Mouse (Mus musculus) hindbrain, embryonic 13.5 days (tissue): ENCODE measurements around the gene Ift74. TPM values are rescaled to one million over a fixed set of nuclear protein-coding genes. Genes with fewer than 3 reads are reported as not detected.
"Not testable (repeated sequence)": the region's sequence is repeated elsewhere in the genome, so short reads cannot be mapped to it uniquely, and the experiment has no call there.

Experiments used
- ATAC-seq: fragments of 200-750 bp; cut with Nextera tagmentation; 2 replicates; pipeline ENCODE4 v1.8.0; 2017; ENCODE audit warnings: moderate TSS enrichment; ENCODE audit not compliant: low FRiP score
- H3K27ac ChIP-seq: fragments of 300-500 bp; sonication (generic); 2 replicates; pipeline ENCODE4 v1.5.1; 2015; ENCODE audit warnings: inconsistent platforms, mild to moderate bottlenecking, moderate library complexity
- H3K27me3 ChIP-seq: fragments of 300-500 bp; sonication (generic); 2 replicates; pipeline ENCODE4 v1.6.1; 2015; ENCODE audit warnings: mild to moderate bottlenecking, inconsistent platforms
- H3K36me3 ChIP-seq: fragments of 300-500 bp; sonication (generic); 2 replicates; pipeline ENCODE4 v1.6.1; 2015; ENCODE audit warnings: mild to moderate bottlenecking, inconsistent platforms
- H3K4me1 ChIP-seq: fragments of 300-500 bp; sonication (generic); replicated peaks from 2 replicates; pipeline ENCODE4 v1.6.1; 2015; ENCODE audit warnings: inconsistent platforms
- H3K4me2 ChIP-seq: fragments of 300-500 bp; sonication (generic); 2 replicates; pipeline ENCODE4 v1.6.1; 2015; ENCODE audit warnings: inconsistent platforms, mild to moderate bottlenecking, moderate library complexity
- H3K4me3 ChIP-seq: fragments of 300-500 bp; sonication (generic); 2 replicates; pipeline ENCODE4 v1.5.1; 2015; ENCODE audit warnings: mild to moderate bottlenecking, inconsistent platforms
- H3K9ac ChIP-seq: fragments of 300-500 bp; sonication (generic); 2 replicates; pipeline ENCODE4 v1.6.1; 2015; ENCODE audit warnings: mild to moderate bottlenecking, inconsistent platforms
- H3K9me3 ChIP-seq: fragments of 300-500 bp; sonication (generic); 2 replicates; pipeline ENCODE4 v1.6.1; 2016; ENCODE audit warnings: inconsistent platforms
- WGBS: fragments of 180-500 bp; shearing (Covaris S2); methylation state at CpG from one replicate; pipeline ENCODE4 v1.1.7; 2015; 5-methylcytosine and 5-hydroxymethylcytosine counted together
- polyA plus RNA-seq: library from polyadenylated mRNA; unstranded; fragments of >200 nt; fragmentation: Nextera tagmentation; extraction: Ambion mirVana; gene quantifications from 2 replicates; pipeline ENCODE4 v1.2.1, GENCODE M21; 2015

Gene Ift74
- polyA plus RNA-seq, 1 experiment from 2014 or later: 36.2 TPM

- Histone ChIP-seq H3K36me3 (no peaks in the 10 kb centered on the region; the same call in none of the 2 replicates), H3K4me2 (no peak overlapping the region), H3K27me3 (no peaks in the 10 kb centered on the region), H3K4me3 (no peak overlapping the region), H3K9ac (no peak overlapping the region), H3K4me1 (no peaks in the 10 kb centered on the region), H3K27ac (no peak overlapping the region), H3K9me3 (no peaks in the 10 kb centered on the region)
- 97% methylated on average over 2 of the region's 2 CpGs for WGBS
- no peak for ATAC-seq
Observed at GRCm38 (mm10) chr4:94643141-94643540, 28.9 kb downstream of the Ift74 start.

- peaks cover 12% of the 10 kb centered on the region for H3K36me3 ChIP-seq
- H3K9me3 ChIP-seq: no peaks in the 10 kb centered on the region
- no peak for ATAC-seq
- H3K4me3 ChIP-seq: no peak within 1 kb of the TSS
- no peak within 1 kb of the TSS for H3K27ac ChIP-seq
- H3K27me3 ChIP-seq: no peaks in the 10 kb centered on the region
- no peaks in the 10 kb centered on the region for H3K4me1 ChIP-seq
- WGBS: 96% methylated on average over 3 of the region's 3 CpGs
- no peak within 1 kb of the TSS for H3K9ac ChIP-seq
- no peak within 1 kb of the TSS for H3K4me2 ChIP-seq
Observed at GRCm38 (mm10) chr4:94649920-94650319, 35.6 kb downstream of the Ift74 start, which contains the start of gene Lrrc19. TSS of gene Lrrc19 (minus strand) at chr4:94650144.

- WGBS: 94% methylated on average over 5 of the region's 5 CpGs
- not testable (repeated sequence) for H3K9me3 ChIP-seq, H3K4me3 ChIP-seq, H3K27me3 ChIP-seq, H3K4me1 ChIP-seq, ATAC-seq, H3K4me2 ChIP-seq, H3K27ac ChIP-seq, H3K9ac ChIP-seq
- H3K36me3 ChIP-seq: peaks cover 18% of the 10 kb centered on the region
Observed at GRCm38 (mm10) chr4:94650426-94651175, 36.3 kb downstream of the Ift74 start.

- Histone ChIP-seq H3K36me3 (no peaks in the 10 kb centered on the region; the same call in 1 of the 2 replicates), H3K4me2 (no peak overlapping the region), H3K9ac (no peak overlapping the region), H3K4me1 (no peaks in the 10 kb centered on the region), H3K4me3 (no peak overlapping the region), H3K9me3 (no peaks in the 10 kb centered on the region), H3K27me3 (no peaks in the 10 kb centered on the region), H3K27ac (no peak overlapping the region)
- ATAC-seq: peak; percentile 57; the same call in 1 of the 2 replicates
- 60% methylated on average over 1 of the region's 1 CpGs for WGBS
Observed at GRCm38 (mm10) chr4:94669718-94670117, 55.4 kb downstream of the Ift74 start.

- no peak overlapping the region for H3K4me3 ChIP-seq
- H3K27me3 ChIP-seq: no peaks in the 10 kb centered on the region
- no peak for ATAC-seq
- WGBS: 88% methylated on average over 2 of the region's 2 CpGs
- H3K36me3 ChIP-seq: peaks cover 27% of the 10 kb centered on the region
- H3K27ac ChIP-seq: no peak overlapping the region
- H3K4me1 ChIP-seq: no peaks in the 10 kb centered on the region
- no peaks in the 10 kb centered on the region for H3K9me3 ChIP-seq
- H3K9ac ChIP-seq: no peak overlapping the region
- H3K4me2 ChIP-seq: no peak overlapping the region
Observed at GRCm38 (mm10) chr4:94680662-94681061, 66.4 kb downstream of the Ift74 start.

- Histone ChIP-seq H3K27ac (no peak overlapping the region), H3K27me3 (no peaks in the 10 kb centered on the region), H3K4me3 (no peak overlapping the region), H3K4me2 (no peak overlapping the region), H3K9ac (no peak overlapping the region), H3K36me3 (peaks cover 27% of the 10 kb centered on the region), H3K9me3 (no peaks in the 10 kb centered on the region), H3K4me1 (no peaks in the 10 kb centered on the region)
- 91% methylated on average over 2 of the region's 2 CpGs for WGBS
- no peak for ATAC-seq
Observed at GRCm38 (mm10) chr4:94681181-94681580, 66.9 kb downstream of the Ift74 start.

- Histone ChIP-seq H3K4me2 (no peak overlapping the region), H3K9ac (no peak overlapping the region), H3K36me3 (peaks cover 31% of the 10 kb centered on the region), H3K4me3 (no peak overlapping the region), H3K27me3 (no peaks in the 10 kb centered on the region), H3K27ac (no peak overlapping the region), H3K4me1 (no peaks in the 10 kb centered on the region), H3K9me3 (no peaks in the 10 kb centered on the region)
- 80% methylated on average over 1 of the region's 1 CpGs for WGBS
- ATAC-seq: no peak
Observed at GRCm38 (mm10) chr4:94682029-94682428, 67.7 kb downstream of the Ift74 start.

- ATAC-seq: no peak
- no peak overlapping the region for H3K27ac ChIP-seq
- peaks cover 43% of the 10 kb centered on the region for H3K36me3 ChIP-seq
- no peaks in the 10 kb centered on the region for H3K4me1 ChIP-seq
- H3K4me3 ChIP-seq: no peak overlapping the region
- H3K27me3 ChIP-seq: no peaks in the 10 kb centered on the region
- no peak overlapping the region for H3K4me2 ChIP-seq
- H3K9me3 ChIP-seq: no peaks in the 10 kb centered on the region
- 90% methylated on average over 5 of the region's 5 CpGs for WGBS
- no peak overlapping the region for H3K9ac ChIP-seq
Observed at GRCm38 (mm10) chr4:94683305-94683704, 69.0 kb downstream of the Ift74 start.

GRCm38 (mm10) chr4:94689804-94690203 is 75.5 kb downstream of the Ift74 start:
- H3K9me3 ChIP-seq, H3K9ac ChIP-seq, H3K27me3 ChIP-seq, H3K4me1 ChIP-seq, H3K4me3 ChIP-seq, H3K27ac ChIP-seq, H3K4me2 ChIP-seq, ATAC-seq: not testable (repeated sequence)
- WGBS: 79% methylated on average over 2 of the region's 2 CpGs
- peaks cover 35% of the 10 kb centered on the region for H3K36me3 ChIP-seq

GRCm38 (mm10) chr4:94691078-94691477 is 76.8 kb downstream of the Ift74 start:
- Histone ChIP-seq H3K27me3 (no peaks in the 10 kb centered on the region), H3K27ac (no peak overlapping the region), H3K4me1 (no peaks in the 10 kb centered on the region), H3K4me2 (no peak overlapping the region), H3K9me3 (no peaks in the 10 kb centered on the region), H3K36me3 (peaks cover 35% of the 10 kb centered on the region), H3K4me3 (no peak overlapping the region), H3K9ac (no peak overlapping the region)
- no peak for ATAC-seq
- 92% methylated on average over 4 of the region's 4 CpGs for WGBS

- no peak overlapping the region for H3K4me3 ChIP-seq
- no peaks in the 10 kb centered on the region for H3K4me1 ChIP-seq
- H3K27ac ChIP-seq: no peak overlapping the region
- H3K9ac ChIP-seq: no peak overlapping the region
- no peak overlapping the region for H3K4me2 ChIP-seq
- WGBS: 89% methylated on average over 2 of the region's 2 CpGs
- H3K9me3 ChIP-seq: no peaks in the 10 kb centered on the region
- H3K36me3 ChIP-seq: peaks cover 29% of the 10 kb centered on the region
- no peaks in the 10 kb centered on the region for H3K27me3 ChIP-seq
- no peak for ATAC-seq
Observed at GRCm38 (mm10) chr4:94692175-94692574, 77.9 kb downstream of the Ift74 start.

- ATAC-seq: no peak
- Histone ChIP-seq H3K9ac (no peak overlapping the region), H3K4me2 (no peak overlapping the region), H3K27me3 (no peaks in the 10 kb centered on the region), H3K4me1 (no peaks in the 10 kb centered on the region), H3K36me3 (peaks cover 12% of the 10 kb centered on the region; the same call in 1 of the 2 replicates), H3K4me3 (no peak overlapping the region), H3K9me3 (no peaks in the 10 kb centered on the region), H3K27ac (no peak overlapping the region)
- WGBS: 82% methylated on average over 3 of the region's 3 CpGs
Observed at GRCm38 (mm10) chr4:94696368-94696767, 82.1 kb downstream of the Ift74 start.

- Histone ChIP-seq H3K36me3 (no peaks in the 10 kb centered on the region), H3K4me3 (no peak overlapping the region), H3K4me1 (no peaks in the 10 kb centered on the region), H3K27me3 (no peaks in the 10 kb centered on the region), H3K9me3 (no peaks in the 10 kb centered on the region), H3K4me2 (no peak overlapping the region), H3K27ac (no peak overlapping the region), H3K9ac (no peak overlapping the region)
- no peak for ATAC-seq
- 94% methylated on average over 2 of the region's 2 CpGs for WGBS
Observed at GRCm38 (mm10) chr4:94711002-94711401, 96.7 kb downstream of the Ift74 start.
